Mouse (Mus musculus): Measurements from ENCODE around the gene Map3k20. TPM values are rescaled to one million over a fixed set of nuclear protein-coding genes. Genes with fewer than 3 reads are reported as not detected.

Map3k20 gene
- polyA plus RNA-seq, 1 experiment = 35.9 TPM

DNA sequence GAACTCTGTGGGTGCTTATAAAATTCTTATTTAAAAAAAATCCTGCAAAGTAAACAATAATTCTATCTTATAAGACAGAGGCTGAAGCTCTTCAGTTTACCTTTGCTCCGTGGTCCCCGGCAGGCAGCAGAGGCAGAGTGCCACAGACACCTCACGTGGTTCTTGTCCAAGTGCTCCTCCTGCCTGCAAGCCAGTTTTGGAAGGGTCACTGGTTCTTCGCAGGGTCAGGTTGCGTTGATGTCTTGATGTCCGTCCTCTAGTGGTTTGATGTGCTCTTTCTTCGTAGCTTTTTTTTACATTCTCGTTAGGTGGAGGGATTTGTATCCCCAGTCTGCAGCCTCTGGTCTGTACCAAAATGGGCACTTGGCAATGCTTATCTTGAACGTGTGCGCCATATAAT is 71.0 kb downstream of the Map3k20 start:
- no peak for DNase-seq
- Histone ChIP-seq H3K4me1 (ENCODE audit: control insufficient read depth, insufficient read depth, low read length) (no peaks in the 10 kb centered on the region; the same call in 1 of the 2 replicates), H3K4me3 (replicated peaks; ENCODE audit: extremely low read depth, low read depth, low read length) (no peak overlapping the region)
- WGBS = 89% methylated on average over 10 of the region's 10 CpGs
- TF ChIP-seq POLR2A (IDR thresholded peaks at IDR 0.05; ENCODE audit: borderline replicate concordance, extremely low read depth, low read depth, low read length) = no peak
- no peak for TF ChIP-seq CTCF (IDR thresholded peaks at IDR 0.05; ENCODE audit: insufficient read depth, low read length)

DNA sequence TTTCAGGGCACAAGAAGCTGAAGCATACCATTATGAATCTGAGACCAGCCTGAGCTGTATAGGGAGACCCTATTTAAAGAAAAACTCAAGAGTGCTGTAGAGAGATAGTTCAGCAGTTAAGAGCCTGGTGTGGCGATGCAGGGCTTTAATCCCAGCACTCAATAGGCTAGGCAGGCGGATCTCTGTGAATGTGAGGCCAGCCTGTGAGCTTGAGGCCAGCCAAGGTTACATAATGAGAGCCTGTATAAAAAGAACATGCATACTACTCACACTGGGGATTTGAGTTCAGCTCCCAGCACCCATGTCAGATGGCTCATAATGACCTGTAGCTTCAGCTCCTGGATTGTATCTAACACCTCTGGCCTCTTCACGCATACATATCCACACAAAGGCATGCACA is 76.1 kb downstream of the Map3k20 start:
- DNase-seq = no peak
- no peak overlapping the region for H3K4me3 ChIP-seq (replicated peaks; ENCODE audit: extremely low read depth, low read depth, low read length)
- TF ChIP-seq POLR2A (IDR thresholded peaks at IDR 0.05; ENCODE audit: borderline replicate concordance, extremely low read depth, low read depth, low read length) (no peak), CTCF (IDR thresholded peaks at IDR 0.05; ENCODE audit: insufficient read depth, low read length) (no peak)
- WGBS = 61% methylated on average over 3 of the region's 3 CpGs
- H3K4me1 ChIP-seq (ENCODE audit: control insufficient read depth, insufficient read depth, low read length) = peaks cover 3% of the 10 kb centered on the region

DNA sequence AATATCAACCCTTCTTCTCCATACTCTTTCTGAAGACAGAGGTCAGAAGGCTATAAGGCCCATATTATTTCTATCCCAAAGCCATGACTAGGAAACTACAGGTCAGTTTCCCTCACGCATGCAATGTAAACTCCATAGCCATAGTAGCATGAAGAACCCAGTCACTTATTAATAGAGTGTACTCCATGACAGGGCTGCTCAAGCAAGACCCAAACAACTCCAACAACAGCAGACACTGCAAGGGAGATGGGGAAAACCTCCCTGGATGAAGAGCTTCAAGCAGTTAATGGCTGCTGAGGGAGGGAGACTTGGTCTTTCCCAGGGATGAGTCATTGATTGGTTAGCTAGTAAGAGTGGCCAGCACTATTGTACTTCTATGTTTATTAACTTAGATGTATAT is 78.0 kb downstream of the Map3k20 start:
- no peak overlapping the region for H3K4me3 ChIP-seq (replicated peaks; ENCODE audit: extremely low read depth, low read depth, low read length)
- H3K4me1 ChIP-seq (ENCODE audit: control insufficient read depth, insufficient read depth, low read length) = peaks cover 5% of the 10 kb centered on the region
- TF ChIP-seq POLR2A (IDR thresholded peaks at IDR 0.05; ENCODE audit: borderline replicate concordance, extremely low read depth, low read depth, low read length) = no peak
- no peak for TF ChIP-seq CTCF (IDR thresholded peaks at IDR 0.05; ENCODE audit: insufficient read depth, low read length)
- no peak for DNase-seq
- 94% methylated on average over 1 of the region's 1 CpGs for whole genome bisulfite sequencing

DNA sequence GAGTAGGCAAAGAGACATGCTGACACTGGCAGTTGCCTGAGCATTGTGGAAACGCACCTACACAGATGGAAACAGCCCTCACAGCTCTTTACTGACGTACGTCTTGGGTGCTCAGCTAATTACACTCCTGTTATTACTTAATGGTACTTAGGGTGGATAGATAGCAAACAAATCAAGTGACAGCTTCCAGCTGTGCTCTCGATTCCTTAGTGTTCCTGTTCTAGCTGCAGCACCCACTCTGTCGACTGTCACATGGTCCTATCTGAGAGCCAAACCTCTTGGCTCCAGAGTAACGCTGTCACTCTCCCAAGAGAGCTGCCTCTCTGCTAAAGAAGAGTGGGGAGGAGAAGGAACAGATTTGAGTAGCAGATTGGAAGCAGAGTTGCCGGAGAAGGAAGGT is 80.5 kb downstream of the Map3k20 start:
- peaks cover 10% of the 10 kb centered on the region for H3K4me1 ChIP-seq (ENCODE audit: control insufficient read depth, insufficient read depth, low read length)
- H3K4me3 ChIP-seq (replicated peaks; ENCODE audit: extremely low read depth, low read depth, low read length) = no peak overlapping the region
- TF ChIP-seq CTCF (IDR thresholded peaks at IDR 0.05; ENCODE audit: insufficient read depth, low read length) (no peak), POLR2A (IDR thresholded peaks at IDR 0.05; ENCODE audit: borderline replicate concordance, extremely low read depth, low read depth, low read length) (no peak)
- 35% methylated on average over 7 of the region's 7 CpGs for WGBS
- peak; percentile 62 for DNase-seq

DNA sequence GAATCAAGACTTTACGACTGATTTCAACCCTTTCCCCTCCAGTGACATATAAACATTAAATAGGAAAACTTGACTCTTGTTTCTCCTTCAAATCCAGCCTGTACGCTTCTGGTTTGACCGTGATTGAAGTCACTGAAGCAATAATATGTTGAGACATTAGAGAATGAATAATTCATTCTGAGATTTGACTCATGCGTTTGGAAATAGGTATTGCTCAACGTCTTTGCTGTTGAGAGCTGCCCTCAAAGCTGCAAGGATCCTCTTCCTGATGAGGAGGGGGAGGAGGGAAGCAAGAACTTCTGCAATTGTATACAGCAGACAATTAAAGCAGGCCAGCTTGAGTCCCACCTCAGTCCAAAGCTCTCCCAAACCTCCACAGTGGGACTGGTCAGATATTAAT is 81.1 kb downstream of the Map3k20 start:
- DNase-seq = no peak
- peaks cover 10% of the 10 kb centered on the region for H3K4me1 ChIP-seq (ENCODE audit: control insufficient read depth, insufficient read depth, low read length)

DNA sequence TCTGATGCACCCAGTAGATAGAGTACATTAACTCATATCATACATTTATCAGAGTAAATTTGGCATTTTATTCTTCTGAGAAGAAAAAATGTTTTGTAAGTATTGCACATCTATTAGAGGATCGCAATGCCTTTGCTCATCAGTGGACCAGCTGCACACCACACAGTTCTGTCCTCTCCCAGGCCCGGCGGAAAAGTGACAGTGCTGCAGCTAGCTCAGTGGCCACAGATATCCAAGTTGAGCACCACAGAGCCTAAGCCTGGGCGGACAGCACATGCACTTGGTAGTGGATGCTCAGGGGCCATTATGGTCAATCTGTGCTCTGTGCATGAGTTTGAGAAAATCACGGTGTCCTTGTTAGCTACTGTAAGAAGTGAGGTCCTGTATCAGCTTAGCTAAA is 82.4 kb downstream of the Map3k20 start:
- WGBS = 92% methylated on average over 5 of the region's 5 CpGs
- H3K4me3 ChIP-seq (replicated peaks; ENCODE audit: extremely low read depth, low read depth, low read length) = no peak overlapping the region
- no peak for DNase-seq
- peaks cover 15% of the 10 kb centered on the region for H3K4me1 ChIP-seq (ENCODE audit: control insufficient read depth, insufficient read depth, low read length)
- TF ChIP-seq POLR2A (IDR thresholded peaks at IDR 0.05; ENCODE audit: borderline replicate concordance, extremely low read depth, low read depth, low read length) (no peak), CTCF (IDR thresholded peaks at IDR 0.05; ENCODE audit: insufficient read depth, low read length) (no peak)

More for the DNA sequence above, 81.1 kb downstream of the Map3k20 start:
- TF ChIP-seq POLR2A (IDR thresholded peaks at IDR 0.05; ENCODE audit: borderline replicate concordance, extremely low read depth, low read depth, low read length) (no peak), CTCF (IDR thresholded peaks at IDR 0.05; ENCODE audit: insufficient read depth, low read length) (no peak)
- WGBS = 37% methylated on average over 5 of the region's 5 CpGs
- no peak overlapping the region for H3K4me3 ChIP-seq (replicated peaks; ENCODE audit: extremely low read depth, low read depth, low read length)

DNA sequence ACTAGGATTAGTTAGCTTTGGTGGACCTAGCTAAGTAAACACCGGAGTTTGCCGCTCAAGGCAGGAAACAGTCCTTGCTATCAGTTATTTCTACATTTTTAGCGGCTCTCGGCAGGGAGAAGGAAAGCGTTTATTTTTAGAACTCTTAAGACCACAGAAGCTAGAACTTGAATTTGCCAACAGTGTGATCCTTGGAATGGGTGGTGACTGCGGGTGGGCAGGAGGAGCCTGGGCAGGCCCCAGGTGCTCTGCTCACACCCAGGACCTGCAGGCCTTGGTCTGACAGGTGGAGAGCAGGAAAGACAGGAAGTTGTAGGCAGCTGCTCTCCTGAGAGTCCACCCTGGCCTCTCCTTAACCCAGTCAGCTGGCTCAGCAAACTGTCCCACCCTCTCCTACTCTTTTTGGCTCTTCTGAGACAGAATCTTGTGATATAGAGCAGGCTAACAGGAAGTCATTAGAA is 83.7 kb downstream of the Map3k20 start:
- WGBS = 4% methylated on average over 6 of the region's 6 CpGs
- DNase-seq = peak; percentile 31
- no peak overlapping the region for H3K4me3 ChIP-seq (replicated peaks; ENCODE audit: extremely low read depth, low read depth, low read length)
- no peak for TF ChIP-seq POLR2A (IDR thresholded peaks at IDR 0.05; ENCODE audit: borderline replicate concordance, extremely low read depth, low read depth, low read length)
- H3K4me1 ChIP-seq (ENCODE audit: control insufficient read depth, insufficient read depth, low read length) = peaks cover 15% of the 10 kb centered on the region

DNA sequence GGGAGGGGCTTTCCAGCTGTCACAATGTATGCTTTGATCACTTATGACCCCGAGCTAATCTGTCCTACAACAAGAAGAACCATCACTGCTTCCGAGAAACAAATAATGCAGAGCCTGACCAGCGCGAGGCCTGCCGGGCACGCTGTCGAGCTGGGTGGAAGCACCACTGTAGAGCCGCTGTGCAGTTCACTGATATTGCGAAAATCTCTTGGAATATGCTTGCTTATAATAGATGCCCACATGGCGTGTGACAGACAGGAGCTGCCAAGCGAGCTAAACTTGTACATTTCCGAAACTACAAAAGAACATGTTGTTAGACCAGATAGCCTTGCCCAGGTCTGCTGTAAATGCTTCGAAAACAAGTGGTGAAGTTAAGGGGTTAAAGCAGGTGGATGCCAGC is 86.7 kb downstream of the Map3k20 start:
- no peak for TF ChIP-seq CTCF (IDR thresholded peaks at IDR 0.05; ENCODE audit: insufficient read depth, low read length)
- TF ChIP-seq POLR2A (IDR thresholded peaks at IDR 0.05; ENCODE audit: borderline replicate concordance, extremely low read depth, low read depth, low read length) = no peak
- H3K4me1 ChIP-seq (ENCODE audit: control insufficient read depth, insufficient read depth, low read length) = peaks cover 12% of the 10 kb centered on the region
- no peak overlapping the region for H3K4me3 ChIP-seq (replicated peaks; ENCODE audit: extremely low read depth, low read depth, low read length)
- 71% methylated on average over 13 of the region's 13 CpGs for WGBS
- no peak for DNase-seq

DNA sequence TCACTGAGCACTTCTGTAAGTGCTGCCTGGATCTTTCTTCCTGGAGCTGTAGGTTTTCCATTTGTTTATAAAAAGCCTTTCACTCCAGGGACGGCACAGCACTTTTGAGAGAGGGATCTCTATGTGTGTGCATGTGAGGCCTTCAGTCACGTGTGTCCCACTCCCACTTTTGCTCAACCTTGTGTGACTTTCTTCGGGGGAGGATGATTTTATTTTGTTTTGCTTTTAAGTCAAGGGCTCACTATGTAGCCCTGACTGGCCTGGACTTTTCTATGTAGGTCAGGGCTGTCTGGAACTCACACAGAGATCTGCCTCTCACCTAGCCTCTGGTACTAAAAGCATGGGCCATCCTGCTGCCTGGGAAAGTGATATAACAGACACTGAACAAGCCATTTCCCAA is 88.6 kb downstream of the Map3k20 start:
- TF ChIP-seq CTCF (IDR thresholded peaks at IDR 0.05; ENCODE audit: insufficient read depth, low read length) (no peak), POLR2A (IDR thresholded peaks at IDR 0.05; ENCODE audit: borderline replicate concordance, extremely low read depth, low read depth, low read length) (no peak)
- no peak for DNase-seq
- Histone ChIP-seq H3K4me3 (replicated peaks; ENCODE audit: extremely low read depth, low read depth, low read length) (no peak overlapping the region), H3K4me1 (ENCODE audit: control insufficient read depth, insufficient read depth, low read length) (peaks cover 8% of the 10 kb centered on the region)
- WGBS = 67% methylated on average over 3 of the region's 3 CpGs

DNA sequence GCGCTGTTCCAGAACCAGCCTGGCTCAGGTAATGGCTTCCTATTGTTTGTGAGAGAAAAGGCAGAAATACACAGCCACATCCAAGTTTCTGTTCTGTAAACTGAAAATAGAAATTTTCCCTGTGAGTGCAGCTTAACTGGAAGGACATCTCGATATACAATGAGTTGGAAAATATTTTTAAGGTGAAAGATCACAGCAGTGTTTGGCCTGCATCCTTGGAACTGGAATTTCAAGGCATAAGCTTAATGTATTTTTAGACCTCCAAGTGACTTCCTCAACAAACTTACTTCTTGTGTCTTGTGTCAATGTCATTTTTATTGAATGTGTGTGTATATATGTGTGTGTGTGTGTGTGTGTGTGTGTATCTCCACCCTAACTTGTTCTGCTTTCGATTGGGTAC is 90.4 kb downstream of the Map3k20 start:
- Histone ChIP-seq H3K4me1 (ENCODE audit: control insufficient read depth, insufficient read depth, low read length) (peaks cover 5% of the 10 kb centered on the region), H3K4me3 (replicated peaks; ENCODE audit: extremely low read depth, low read depth, low read length) (no peak overlapping the region)
- no peak for DNase-seq
- WGBS = 61% methylated on average over 3 of the region's 3 CpGs
- TF ChIP-seq POLR2A (IDR thresholded peaks at IDR 0.05; ENCODE audit: borderline replicate concordance, extremely low read depth, low read depth, low read length) (no peak), CTCF (IDR thresholded peaks at IDR 0.05; ENCODE audit: insufficient read depth, low read length) (no peak)

All from lung, adult 2 months (tissue).